Mouse (Mus musculus) kidney, embryonic 14.5 days (tissue): ENCODE measurements around the gene Rundc3a. TPM values are rescaled to one million over a fixed set of nuclear protein-coding genes. Genes with fewer than 3 reads are reported as not detected.
A peak's percentile ranks its signal among the peaks of the same experiment; 100 is the strongest.

Source experiments
- ATAC-seq: fragments of 200-750 bp; cut with Nextera tagmentation; 2 replicates; pipeline ENCODE4 v1.8.0; 2017; ENCODE audit warnings: moderate number of reproducible peaks, mild to moderate bottlenecking, moderate TSS enrichment, moderate library complexity; ENCODE audit not compliant: low FRiP score, low TSS enrichment
- H3K27ac ChIP-seq: fragments of 300-500 bp; sonication (generic); 2 replicates; pipeline ENCODE4 v1.5.1; 2014; ENCODE audit warnings: low read depth, mild to moderate bottlenecking, low read length, moderate library complexity, mixed read lengths
- H3K27me3 ChIP-seq: fragments of 300-500 bp; sonication (generic); 2 replicates; pipeline ENCODE4 v1.6.1; 2014; ENCODE audit warnings: mild to moderate bottlenecking, low read length; ENCODE audit not compliant: control insufficient read depth, insufficient read depth
- H3K36me3 ChIP-seq: fragments of 300-500 bp; sonication (generic); 2 replicates; pipeline ENCODE4 v1.6.1; 2014; ENCODE audit warnings: low read length, mixed read lengths; ENCODE audit not compliant: control insufficient read depth, insufficient read depth
- H3K4me1 ChIP-seq: fragments of 300-500 bp; sonication (generic); 2 replicates; pipeline ENCODE4 v1.6.1; 2014; ENCODE audit warnings: low read length, mixed read lengths; ENCODE audit not compliant: control insufficient read depth, insufficient read depth
- H3K4me2 ChIP-seq: fragments of 300-500 bp; sonication (generic); replicated peaks from 2 replicates; pipeline ENCODE4 v1.6.1; 2014; ENCODE audit warnings: low read depth, mild to moderate bottlenecking, low read length
- H3K4me3 ChIP-seq: fragments of 300-500 bp; sonication (generic); 2 replicates; pipeline ENCODE4 v1.5.1; 2014; ENCODE audit warnings: mild to moderate bottlenecking, low read length
- H3K9ac ChIP-seq: fragments of 300-500 bp; sonication (generic); 2 replicates; pipeline ENCODE4 v1.6.1; 2014; ENCODE audit warnings: low read depth, mild to moderate bottlenecking, low read length, moderate library complexity
- H3K9me3 ChIP-seq: fragments of 300-500 bp; sonication (generic); 2 replicates; pipeline ENCODE4 v1.6.1; 2016; ENCODE audit warnings: low read length; ENCODE audit not compliant: control insufficient read depth
- WGBS: fragments of 180-500 bp; shearing (Covaris S2); extraction: QIAGEN DNeasy Blood & Tissue Kit; methylation state at CpG from one replicate; pipeline ENCODE4 v1.1.7; 2014; 5-methylcytosine and 5-hydroxymethylcytosine counted together
- polyA plus RNA-seq: library from polyadenylated mRNA; unstranded; fragments of >200 nt; fragmentation: Nextera tagmentation; extraction: Ambion mirVana; gene quantifications from 2 replicates; pipeline ENCODE4 v1.2.1, GENCODE M21; 2014

Rundc3a gene
- polyA plus RNA-seq, 1 experiment from 2014 or later = 1.7 TPM

DNA sequence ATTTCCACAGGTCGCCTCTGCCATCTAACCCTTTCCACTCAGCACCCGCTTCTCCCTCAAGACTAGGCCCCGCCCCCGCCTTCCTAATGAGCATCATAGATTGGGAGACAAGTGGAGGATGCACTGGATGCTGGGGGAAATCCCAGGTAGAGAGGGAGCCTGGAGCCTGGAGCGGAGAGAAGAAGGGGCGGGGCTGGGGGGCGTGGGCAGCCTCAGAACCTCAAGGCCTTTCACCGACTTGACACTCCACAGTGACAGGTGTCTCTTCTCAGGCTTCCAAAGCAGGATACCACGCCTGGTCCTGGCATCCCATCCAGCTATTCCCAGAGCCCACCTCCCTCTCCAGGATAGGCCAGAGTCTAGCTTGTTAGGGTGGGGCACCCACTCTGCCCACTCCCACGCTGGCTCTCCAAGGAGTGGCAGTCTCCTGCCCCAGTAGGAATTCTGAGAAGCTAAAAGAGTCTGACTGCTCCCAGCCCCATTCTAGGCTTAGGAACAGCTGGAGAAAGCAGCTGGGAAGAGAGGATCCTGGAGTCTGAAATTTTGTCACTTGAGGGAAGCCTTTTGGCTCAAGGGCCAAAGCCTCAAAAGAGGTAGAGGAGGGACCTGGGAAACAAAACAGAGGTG lies 52.2 kb downstream of the Rundc3a start:
- 9% methylated on average over 10 of the region's 10 CpGs for WGBS
- 0 out of 2 replicates have a peak overlapping the region, but pooled peaks have one; percentile 4 for H3K9ac ChIP-seq
- H3K9me3 ChIP-seq = no peaks in the 10 kb centered on the region
- H3K4me1 ChIP-seq = peaks cover 39% of the 10 kb centered on the region
- H3K27me3 ChIP-seq = peaks cover 4% of the 10 kb centered on the region; the same call in 1 of the 2 replicates
- peak; percentile 62 for ATAC-seq
- peaks cover 28% of the 10 kb centered on the region for H3K36me3 ChIP-seq
- H3K4me3 ChIP-seq = peak overlapping the region; percentile 94
- peak overlapping the region; percentile 90 for H3K27ac ChIP-seq
- peak overlapping the region; percentile 82 for H3K4me2 ChIP-seq

GRCm38 (mm10) chr11:102445891-102446361 lies 52.7 kb downstream of the Rundc3a start:
- Histone ChIP-seq H3K9ac (peak overlapping the region; percentile 97; the same call in 1 of the 2 replicates), H3K27me3 (peaks cover 4% of the 10 kb centered on the region; the same call in 1 of the 2 replicates), H3K9me3 (no peaks in the 10 kb centered on the region), H3K4me2 (peak overlapping the region; percentile 82), H3K4me3 (peak overlapping the region; percentile 94), H3K4me1 (peaks cover 39% of the 10 kb centered on the region), H3K36me3 (peaks cover 23% of the 10 kb centered on the region), H3K27ac (peak overlapping the region; percentile 90)
- WGBS = 8% methylated on average over 7 of the region's 7 CpGs
- 0 out of 2 replicates have a peak, but pooled peaks have one; percentile 3 for ATAC-seq

DNA sequence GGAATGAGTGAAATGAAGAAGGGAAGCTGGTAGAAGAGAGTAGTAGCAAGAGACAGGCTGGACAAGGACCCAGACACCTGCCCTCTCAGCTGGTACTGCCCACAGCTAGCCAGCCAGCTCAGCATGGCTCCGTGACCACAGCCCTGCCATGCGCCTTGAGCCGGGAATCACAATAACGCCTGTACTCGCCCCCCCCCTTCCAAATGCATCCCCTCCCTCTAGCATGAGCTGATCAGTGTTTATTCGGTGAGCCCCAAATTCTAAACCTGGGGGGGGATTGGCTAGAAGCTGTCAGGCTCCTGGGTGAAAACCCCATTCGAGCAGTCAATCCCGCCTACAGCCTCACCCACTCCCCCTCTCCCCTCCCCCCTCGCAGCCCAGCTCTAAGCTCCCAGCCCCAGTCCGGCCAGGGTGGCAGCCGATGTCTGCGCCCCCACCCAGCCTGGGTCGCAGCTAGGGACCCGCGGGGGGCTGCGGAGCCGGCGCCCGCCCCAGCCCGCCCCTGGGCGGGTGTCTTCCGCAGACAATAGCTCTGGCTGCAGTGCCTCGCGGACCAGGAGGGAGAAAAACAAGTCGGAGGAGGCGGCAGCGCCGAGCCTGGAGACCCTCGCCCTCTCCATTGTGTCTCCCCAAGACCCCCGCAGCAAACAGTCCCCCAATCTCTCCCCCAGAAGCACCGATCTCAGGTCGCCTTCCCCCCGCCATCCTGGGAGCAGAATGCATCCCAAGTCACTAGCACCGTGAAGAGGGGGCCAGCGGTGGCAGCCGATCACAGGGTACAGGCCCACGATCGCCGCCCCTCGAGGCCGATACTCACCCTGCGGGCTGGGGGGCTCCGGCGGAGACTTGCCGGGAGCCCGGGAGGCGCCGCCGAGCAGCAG lies 53.6 kb downstream of the Rundc3a start:
- WGBS = under 1% methylated on average over 31 of the region's 49 CpGs
- Histone ChIP-seq H3K4me3 (peak overlapping the region; percentile 94), H3K36me3 (peaks cover 14% of the 10 kb centered on the region), H3K9me3 (no peaks in the 10 kb centered on the region), H3K4me2 (peak overlapping the region; percentile 82), H3K27ac (peak overlapping the region; percentile 90), H3K9ac (peak overlapping the region; percentile 97), H3K27me3 (peaks cover 4% of the 10 kb centered on the region; the same call in 1 of the 2 replicates), H3K4me1 (peaks cover 39% of the 10 kb centered on the region)
- peak; percentile 32 for ATAC-seq

- Histone ChIP-seq H3K9ac (peak within 1 kb of the TSS; percentile 97), H3K4me1 (peaks cover 39% of the 10 kb centered on the region), H3K4me2 (peak within 1 kb of the TSS; percentile 82), H3K36me3 (peaks cover 9% of the 10 kb centered on the region), H3K27me3 (peaks cover 4% of the 10 kb centered on the region; the same call in 1 of the 2 replicates), H3K4me3 (peak within 1 kb of the TSS; percentile 94), H3K9me3 (no peaks in the 10 kb centered on the region), H3K27ac (peak within 1 kb of the TSS; percentile 90)
- ATAC-seq = peak; percentile 72
- WGBS = under 1% methylated on average over 38 of the region's 40 CpGs
Measured at GRCm38 (mm10) chr11:102447497-102447896, 54.3 kb downstream of the Rundc3a start, which contains the start of gene Fam171a2. Gene Fam171a2 (minus strand): TSS chr11:102447682.

DNA sequence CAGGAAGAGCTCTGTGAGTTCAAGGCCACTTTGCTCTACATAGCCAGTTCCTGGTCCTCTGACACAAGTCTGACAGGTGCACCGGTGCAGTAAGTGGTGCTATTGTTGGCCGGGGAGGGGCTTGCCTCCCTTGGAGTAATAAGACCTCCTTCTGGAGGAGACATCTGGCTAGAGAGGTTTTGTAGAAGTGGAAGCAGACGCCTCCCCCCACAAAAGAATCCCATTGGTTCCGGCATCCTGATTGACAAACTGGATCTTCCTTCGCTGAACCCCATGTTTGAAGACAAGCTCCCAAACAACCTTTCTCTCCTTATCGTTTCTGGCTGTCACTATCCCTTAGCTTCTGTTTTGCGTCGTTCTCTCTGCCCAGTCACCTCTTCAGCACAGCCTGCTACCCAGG lies 55.1 kb downstream of the Rundc3a start:
- 7% methylated on average over 8 of the region's 8 CpGs for WGBS
- no peaks in the 10 kb centered on the region for H3K9me3 ChIP-seq
- ATAC-seq = no peak
- H3K27me3 ChIP-seq = peaks cover 4% of the 10 kb centered on the region; the same call in 1 of the 2 replicates
- H3K4me3 ChIP-seq = no peak overlapping the region
- peaks cover 39% of the 10 kb centered on the region for H3K4me1 ChIP-seq
- H3K9ac ChIP-seq = no peak overlapping the region
- H3K36me3 ChIP-seq = peaks cover 4% of the 10 kb centered on the region
- no peak overlapping the region for H3K4me2 ChIP-seq
- peak overlapping the region; percentile 31; the same call in 1 of the 2 replicates for H3K27ac ChIP-seq

- Histone ChIP-seq H3K4me3 (no peak overlapping the region), H3K27ac (peak overlapping the region; percentile 47; the same call in 1 of the 2 replicates), H3K4me1 (peaks cover 37% of the 10 kb centered on the region), H3K9ac (no peak overlapping the region), H3K36me3 (no peaks in the 10 kb centered on the region), H3K27me3 (peaks cover 4% of the 10 kb centered on the region; the same call in 1 of the 2 replicates), H3K4me2 (no peak overlapping the region), H3K9me3 (no peaks in the 10 kb centered on the region)
- WGBS = 42% methylated on average over 17 of the region's 17 CpGs
- ATAC-seq = no peak
Measured at GRCm38 (mm10) chr11:102449043-102450008, 56.1 kb downstream of the Rundc3a start.
